Mouse (Mus musculus): Measurements from ENCODE around the gene Cd109. TPM values are rescaled to one million over a fixed set of nuclear protein-coding genes. Genes with fewer than 3 reads are reported as not detected.

Gene Cd109
- polyA plus RNA-seq, 1 experiment from 2014 or later: 1.5 TPM

Other genes with a start within 250 kb of the Cd109 start
- gene Dppa5a, start 247.4 kb upstream of the Cd109 start, polyA plus RNA-seq (2014; fragmentation: Nextera tagmentation; extraction: Ambion mirVana): 2.1 and 2.8 TPM in 2 replicates
- 5.6 and 7.3 TPM in 2 replicates for gene Ooep, start 236.8 kb upstream of the Cd109 start, polyA plus RNA-seq (2014; fragmentation: Nextera tagmentation; extraction: Ambion mirVana)
- gene Ddx43, start 219.8 kb upstream of the Cd109 start, polyA plus RNA-seq (2014; fragmentation: Nextera tagmentation; extraction: Ambion mirVana): 0.08 TPM in 1 of 2 replicates, not detected in the other
- 0.50 and 0.51 TPM in 2 replicates for gene Cgas, start 172.3 kb upstream of the Cd109 start, polyA plus RNA-seq (2014; fragmentation: Nextera tagmentation; extraction: Ambion mirVana)
- 23.0 and 25.5 TPM in 2 replicates for gene Mto1, start 167.3 kb upstream of the Cd109 start, polyA plus RNA-seq (2014; fragmentation: Nextera tagmentation; extraction: Ambion mirVana)
- 0.52 and 0.56 TPM in 2 replicates for gene Gm17324, start 166.8 kb upstream of the Cd109 start, polyA plus RNA-seq (2014; fragmentation: Nextera tagmentation; extraction: Ambion mirVana)
- gene Eef1a1, start 126.4 kb upstream of the Cd109 start, polyA plus RNA-seq (2014; fragmentation: Nextera tagmentation; extraction: Ambion mirVana): 4,517 and 5,265 TPM in 2 replicates
- 10.2 and 14.7 TPM in 2 replicates for gene Slc17a5, start 27.5 kb upstream of the Cd109 start, polyA plus RNA-seq (2014; fragmentation: Nextera tagmentation; extraction: Ambion mirVana)